Mouse (Mus musculus): Measurements from ENCODE around the gene D930048N14Rik. TPM values are rescaled to one million over a fixed set of nuclear protein-coding genes. Genes with fewer than 3 reads are reported as not detected.

D930048N14Rik gene
- total and polyA plus RNA-seq, 3 experiments = 0.38 to 1.5 (median 0.81) TPM

GRCm38 (mm10) chr11:51633721-51634120 is 17.0 kb upstream of the D930048N14Rik start:
- no peak overlapping the region for H3K4me2 ChIP-seq (ENCODE audit: insufficient read depth, low read depth, poor library complexity, severe bottlenecking)
- H3K27me3 ChIP-seq (replicated peaks) = no peaks in the 10 kb centered on the region
- peaks cover 14 to 52% of the 10 kb centered on the region in 2 experiments for H3K36me3 ChIP-seq (replicated peaks in 1 of 2; ENCODE audit: control insufficient read depth in 1 of 2, insufficient read depth in 1 of 2, low read length in 1 of 2)
- in situ Hi-C loops (cut with MboI; ENCODE audit: low pct_ligation_motif_present, low pct_unique_long_range_greater_than_20kb, low sequenced_read_pairs) (no loop called here), dilution Hi-C loops (cut with MboI; ENCODE audit: extremely low pct_ligation_motif_present, extremely low pct_unique_long_range_greater_than_20kb, low sequenced_read_pairs) (no loop called here)
- no peak for DNase-seq (ENCODE audit: extremely low read depth)
- peaks cover 3 to 54% of the 10 kb centered on the region in 2 experiments; a peak in 2 of 4 replicates for H3K4me1 ChIP-seq (ENCODE audit: control insufficient read depth in 1 of 2, insufficient read depth in 2 of 2)
- H3K27ac ChIP-seq (ENCODE audit: insufficient read depth, low read depth) = no peak overlapping the region
- no peak overlapping the region for H3K4me3 ChIP-seq (replicated peaks in 1 of 3; ENCODE audit: low read depth in 2 of 3, low read length in 2 of 3, poor library complexity in 1 of 3)
- TF ChIP-seq RCOR1 (conservative IDR thresholded peaks at IDR 0.05; ENCODE audit: low read depth, low read length) = no peak
- no peak for TF ChIP-seq NRF1 (IDR thresholded peaks at IDR 0.05; ENCODE audit: low read depth, low read length)
- TF ChIP-seq TBP (conservative IDR thresholded peaks at IDR 0.05; ENCODE audit: low read depth, low read length) = no peak
- no peak for TF ChIP-seq MAFK (IDR thresholded peaks at IDR 0.05; ENCODE audit: insufficient replicate concordance, low read length)
- no peak for TF ChIP-seq ELF1 (IDR thresholded peaks at IDR 0.05; ENCODE audit: low read depth, low read length)
- no peak for TF ChIP-seq POLR2A (IDR thresholded peaks at IDR 0.05; ENCODE audit: low read depth, low read length)
- no peak for TF ChIP-seq NELFE (IDR thresholded peaks at IDR 0.05; ENCODE audit: low read depth, low read length)
- no peak for TF ChIP-seq CTCF (conservative IDR thresholded peaks at IDR 0.05 in 1 of 2, IDR thresholded peaks at IDR 0.05 in 1 of 2; ENCODE audit: low read depth in 2 of 2, low read length in 2 of 2)
- H3K79me2 ChIP-seq (replicated peaks; ENCODE audit: control insufficient read depth, extremely low read depth, insufficient read depth, poor library complexity, severe bottlenecking) = peaks cover 9% of the 10 kb centered on the region; the same call in 1 of the 2 replicates
- H3K9ac ChIP-seq (ENCODE audit: insufficient read depth, low read depth) = no peak overlapping the region
- H3K9me3 ChIP-seq (replicated peaks; ENCODE audit: low read length) = no peaks in the 10 kb centered on the region

- H3K4me3 ChIP-seq (replicated peaks in 1 of 3; ENCODE audit: low read depth in 2 of 3, low read length in 2 of 3, poor library complexity in 1 of 3) = peak overlapping the region; percentile 65 to 95 (median 88)
- in situ Hi-C loops (cut with MboI; ENCODE audit: low pct_ligation_motif_present, low pct_unique_long_range_greater_than_20kb, low sequenced_read_pairs) (no loop called here), dilution Hi-C loops (cut with MboI; ENCODE audit: extremely low pct_ligation_motif_present, extremely low pct_unique_long_range_greater_than_20kb, low sequenced_read_pairs) (no loop called here)
- H3K9me3 ChIP-seq (replicated peaks; ENCODE audit: low read length) = no peaks in the 10 kb centered on the region
- DNase-seq (ENCODE audit: extremely low read depth) = no peak
- H3K36me3 ChIP-seq (replicated peaks in 1 of 2; ENCODE audit: control insufficient read depth in 1 of 2, insufficient read depth in 1 of 2, low read length in 1 of 2) = peaks cover 4 to 40% of the 10 kb centered on the region in 2 experiments
- peak overlapping the region; percentile 86 for H3K4me2 ChIP-seq (ENCODE audit: insufficient read depth, low read depth, poor library complexity, severe bottlenecking)
- TF ChIP-seq TBP (conservative IDR thresholded peaks at IDR 0.05; ENCODE audit: low read depth, low read length) (no peak), MYC (IDR thresholded peaks at IDR 0.05; ENCODE audit: low read depth, low read length) (0 out of 2 replicates have a peak, but pooled peaks have one; percentile 22)
- H3K27ac ChIP-seq (ENCODE audit: insufficient read depth, low read depth) = peak overlapping the region; percentile 68; the same call in 1 of the 2 replicates
- H3K4me1 ChIP-seq (ENCODE audit: control insufficient read depth in 1 of 2, insufficient read depth in 2 of 2) = peaks cover 3 to 66% of the 10 kb centered on the region in 2 experiments; a peak in 2 of 4 replicates
- peaks cover 9% of the 10 kb centered on the region; the same call in 1 of the 2 replicates for H3K79me2 ChIP-seq (replicated peaks; ENCODE audit: control insufficient read depth, extremely low read depth, insufficient read depth, poor library complexity, severe bottlenecking)
- H3K27me3 ChIP-seq (replicated peaks) = no peaks in the 10 kb centered on the region
- peak overlapping the region; percentile 94 for H3K9ac ChIP-seq (ENCODE audit: insufficient read depth, low read depth)
Measured at GRCm38 (mm10) chr11:51635127-51635524, 15.6 kb upstream of the D930048N14Rik start.

GRCm38 (mm10) chr11:51635525-51636322 is 15.0 kb upstream of the D930048N14Rik start, which contains the start of gene Rmnd5b:
Gene Rmnd5b, minus strand, starts transcription at chr11:51635896.
- Histone ChIP-seq H3K4me2 (ENCODE audit: insufficient read depth, low read depth, poor library complexity, severe bottlenecking) (peak within 1 kb of the TSS; percentile 86), H3K9me3 (replicated peaks; ENCODE audit: low read length) (no peaks in the 10 kb centered on the region), H3K4me3 (replicated peaks in 1 of 3; ENCODE audit: low read depth in 2 of 3, low read length in 2 of 3, poor library complexity in 1 of 3) (peak within 1 kb of the TSS; percentile 65 to 95 (median 88)), H3K36me3 (replicated peaks in 1 of 2; ENCODE audit: control insufficient read depth in 1 of 2, insufficient read depth in 1 of 2, low read length in 1 of 2) (peaks cover 3 to 39% of the 10 kb centered on the region in 2 experiments), H3K27me3 (replicated peaks) (no peaks in the 10 kb centered on the region), H3K79me2 (replicated peaks; ENCODE audit: control insufficient read depth, extremely low read depth, insufficient read depth, poor library complexity, severe bottlenecking) (peaks cover 9% of the 10 kb centered on the region; the same call in 1 of the 2 replicates), H3K27ac (ENCODE audit: insufficient read depth, low read depth) (peak within 1 kb of the TSS; percentile 68), H3K4me1 (ENCODE audit: control insufficient read depth in 1 of 2, insufficient read depth in 2 of 2) (peaks cover 3 to 70% of the 10 kb centered on the region in 2 experiments; a peak in 2 of 4 replicates), H3K9ac (ENCODE audit: insufficient read depth, low read depth) (peak within 1 kb of the TSS; percentile 94)
- in situ Hi-C loops (cut with MboI; ENCODE audit: low pct_ligation_motif_present, low pct_unique_long_range_greater_than_20kb, low sequenced_read_pairs) (no loop called here), dilution Hi-C loops (cut with MboI; ENCODE audit: extremely low pct_ligation_motif_present, extremely low pct_unique_long_range_greater_than_20kb, low sequenced_read_pairs) (no loop called here)
- DNase-seq (ENCODE audit: extremely low read depth) = peak; percentile 93
- TF ChIP-seq CTCF (conservative IDR thresholded peaks at IDR 0.05 in 1 of 2, IDR thresholded peaks at IDR 0.05 in 1 of 2; ENCODE audit: low read depth in 2 of 2, low read length in 2 of 2) = no peak
- TF ChIP-seq HCFC1 (IDR thresholded peaks at IDR 0.05; ENCODE audit: low read depth, low read length) = peak; percentile 85
- peak; percentile 86 for TF ChIP-seq NRF1 (IDR thresholded peaks at IDR 0.05; ENCODE audit: low read depth, low read length)
- peak; percentile 58 for TF ChIP-seq MAX (IDR thresholded peaks at IDR 0.05; ENCODE audit: low read length)
- TF ChIP-seq RCOR1 (conservative IDR thresholded peaks at IDR 0.05; ENCODE audit: low read depth, low read length) = no peak
- no peak for TF ChIP-seq JUN (IDR thresholded peaks at IDR 0.05; ENCODE audit: insufficient read depth, low read depth, low read length)
- no peak for TF ChIP-seq RAD21 (IDR thresholded peaks at IDR 0.05; ENCODE audit: low read depth, low read length)
- TF ChIP-seq GABPA (IDR thresholded peaks at IDR 0.05; ENCODE audit: insufficient replicate concordance, low read depth, low read length) = no peak; the same call in 1 of the 2 replicates
- no peak for TF ChIP-seq PAX5 (IDR thresholded peaks at IDR 0.05; ENCODE audit: low read length)
- peak; percentile 65; the same call in 1 of the 2 replicates for TF ChIP-seq CHD2 (IDR thresholded peaks at IDR 0.05; ENCODE audit: low read length)
- TF ChIP-seq SIN3A (IDR thresholded peaks at IDR 0.05; ENCODE audit: low read length) = peak; percentile 95
- TF ChIP-seq KAT2A (IDR thresholded peaks at IDR 0.05; ENCODE audit: insufficient replicate concordance, low read length) = no peak
- peak; percentile 93 for TF ChIP-seq BHLHE40 (IDR thresholded peaks at IDR 0.05; ENCODE audit: low read depth, low read length)
- TF ChIP-seq ELF1 (IDR thresholded peaks at IDR 0.05; ENCODE audit: low read depth, low read length) = peak; percentile 76
- peak; percentile 66 for TF ChIP-seq MEF2A (IDR thresholded peaks at IDR 0.05; ENCODE audit: borderline replicate concordance, low read depth, low read length)
- no peak for TF ChIP-seq ZKSCAN1 (IDR thresholded peaks at IDR 0.05; ENCODE audit: borderline replicate concordance, low read depth, low read length)
- peak; percentile 42; the same call in 1 of the 2 replicates for TF ChIP-seq ZMIZ1 (IDR thresholded peaks at IDR 0.05; ENCODE audit: low read depth, low read length)
